Mouse (Mus musculus) liver, embryonic 11.5 days (tissue): Measurements from ENCODE around the gene Map1lc3b. TPM values are rescaled to one million over a fixed set of nuclear protein-coding genes. Genes with fewer than 3 reads are reported as not detected.
A peak's percentile ranks its signal among the peaks of the same experiment; 100 is the strongest.

Experiments used
- ATAC-seq: fragments of 200-750 bp; cut with Nextera tagmentation; replicated peaks from 2 replicates; pipeline ENCODE4 v1.8.0; 2017; ENCODE audit warnings: moderate number of reproducible peaks, mild to moderate bottlenecking, moderate TSS enrichment, moderate library complexity; ENCODE audit not compliant: low FRiP score
- DNase-seq: peaks from one replicate; pipeline ENCODE4 v3.0.0-alpha.2; 2017; ENCODE audit warnings: low spot score
- H3K27ac ChIP-seq: fragments of 300-500 bp; sonication (generic); 2 replicates; pipeline ENCODE4 v1.5.1; 2014; ENCODE audit warnings: mild to moderate bottlenecking, low read depth, low read length, control low read depth
- H3K27me3 ChIP-seq: fragments of 300-500 bp; sonication (generic); replicated peaks from 2 replicates; pipeline ENCODE4 v1.6.1; 2014; ENCODE audit warnings: low read length, mixed read lengths; ENCODE audit not compliant: control insufficient read depth, insufficient read depth
- H3K36me3 ChIP-seq: fragments of 300-500 bp; sonication (generic); 2 replicates; pipeline ENCODE4 v1.6.1; 2014; ENCODE audit warnings: mild to moderate bottlenecking, low read length, moderate library complexity, mixed read lengths; ENCODE audit not compliant: control insufficient read depth, insufficient read depth
- H3K4me1 ChIP-seq: fragments of 300-500 bp; sonication (generic); replicated peaks from 2 replicates; pipeline ENCODE4 v1.6.1; 2014; ENCODE audit warnings: low read length, mixed read lengths; ENCODE audit not compliant: control insufficient read depth, insufficient read depth
- H3K4me2 ChIP-seq: fragments of 300-500 bp; sonication (generic); 2 replicates; pipeline ENCODE4 v1.6.1; 2014; ENCODE audit warnings: mild to moderate bottlenecking, control low read depth, moderate library complexity
- H3K4me3 ChIP-seq: fragments of 300-500 bp; sonication (generic); 2 replicates; pipeline ENCODE4 v1.5.1; 2014; ENCODE audit warnings: low read depth, low read length, control low read depth
- H3K9ac ChIP-seq: fragments of 300-500 bp; sonication (generic); 2 replicates; pipeline ENCODE4 v1.6.1; 2014; ENCODE audit warnings: low read depth, low read length, control low read depth
- H3K9me3 ChIP-seq: fragments of 300-500 bp; sonication (generic); 2 replicates; pipeline ENCODE4 v1.6.1; 2016; ENCODE audit warnings: low read length, inconsistent platforms, mixed read lengths; ENCODE audit not compliant: control insufficient read depth
- WGBS: fragments of 180-500 bp; shearing (Covaris S2); extraction: QIAGEN DNeasy Blood & Tissue Kit; methylation state at CpG from one replicate; pipeline ENCODE4 v1.1.7; 2014; 5-methylcytosine and 5-hydroxymethylcytosine counted together
- polyA plus RNA-seq: library from polyadenylated mRNA; unstranded; fragments of >200 nt; fragmentation: Nextera tagmentation; extraction: Ambion mirVana; gene quantifications from 2 replicates; pipeline ENCODE4 v1.2.1, GENCODE M21; 2014

Gene Map1lc3b
- polyA plus RNA-seq, 1 experiment from 2014 or later = 167 TPM

DNA sequence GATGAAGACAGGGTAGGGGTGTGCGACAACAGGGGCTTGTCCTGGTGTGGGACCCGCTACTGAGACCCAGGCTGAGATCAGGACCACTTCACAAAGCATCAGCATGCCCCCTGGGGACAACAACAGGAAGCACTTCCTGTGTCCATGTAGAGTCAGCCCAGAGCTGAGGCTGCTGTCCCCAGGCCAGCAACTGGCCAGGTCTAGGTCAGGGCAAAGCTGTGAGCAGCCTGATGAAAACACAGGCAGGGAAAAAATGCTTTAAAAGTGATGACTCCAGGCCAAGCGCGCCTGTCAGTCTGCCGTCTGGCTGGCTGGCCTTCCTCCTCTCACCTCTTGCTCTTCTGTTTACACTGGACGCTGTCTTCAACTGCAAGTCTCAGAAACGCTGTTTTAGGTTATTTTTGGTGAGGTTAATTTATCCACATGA, 41.5 kb downstream of the Map1lc3b start:
- Histone ChIP-seq H3K9me3 (no peaks in the 10 kb centered on the region), H3K36me3 (peaks cover 5% of the 10 kb centered on the region; the same call in 1 of the 2 replicates), H3K4me1 (peaks cover 4% of the 10 kb centered on the region), H3K27me3 (no peaks in the 10 kb centered on the region), H3K27ac (peak overlapping the region; percentile 21), H3K4me3 (no peak overlapping the region), H3K9ac (no peak overlapping the region), H3K4me2 (no peak overlapping the region)
- ATAC-seq (peak; percentile 41; the same call in 1 of the 2 replicates), DNase-seq (no peak)
- 50% methylated on average over 7 of the region's 7 CpGs for WGBS

DNA sequence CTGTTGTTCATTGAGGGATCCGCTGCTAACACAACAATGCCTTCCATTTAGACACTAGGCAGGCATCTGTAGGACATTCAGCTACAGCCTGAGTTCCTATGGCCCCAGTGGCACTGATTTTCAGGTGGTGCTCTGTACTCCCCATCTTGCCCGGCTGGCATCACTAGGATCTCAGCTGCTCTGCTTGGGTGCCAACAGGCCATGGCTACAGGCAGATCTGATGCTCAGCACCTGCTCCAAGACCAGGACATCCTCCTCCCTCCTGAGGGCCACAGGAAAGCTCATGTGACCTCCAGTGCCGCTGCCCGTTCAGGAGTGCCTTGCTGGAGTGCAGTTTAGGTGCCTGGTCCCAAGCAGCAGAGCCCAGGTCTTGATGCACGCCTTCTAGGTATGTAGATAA, 42.2 kb downstream of the Map1lc3b start:
- Histone ChIP-seq H3K4me3 (no peak overlapping the region), H3K36me3 (peaks cover 5% of the 10 kb centered on the region; the same call in 1 of the 2 replicates), H3K9ac (no peak overlapping the region), H3K4me2 (no peak overlapping the region), H3K27ac (peak overlapping the region; percentile 38; the same call in 1 of the 2 replicates), H3K9me3 (no peaks in the 10 kb centered on the region), H3K4me1 (peaks cover 4% of the 10 kb centered on the region), H3K27me3 (no peaks in the 10 kb centered on the region)
- 77% methylated on average over 5 of the region's 5 CpGs for WGBS
- no peak for DNase-seq
- no peak for ATAC-seq

DNA sequence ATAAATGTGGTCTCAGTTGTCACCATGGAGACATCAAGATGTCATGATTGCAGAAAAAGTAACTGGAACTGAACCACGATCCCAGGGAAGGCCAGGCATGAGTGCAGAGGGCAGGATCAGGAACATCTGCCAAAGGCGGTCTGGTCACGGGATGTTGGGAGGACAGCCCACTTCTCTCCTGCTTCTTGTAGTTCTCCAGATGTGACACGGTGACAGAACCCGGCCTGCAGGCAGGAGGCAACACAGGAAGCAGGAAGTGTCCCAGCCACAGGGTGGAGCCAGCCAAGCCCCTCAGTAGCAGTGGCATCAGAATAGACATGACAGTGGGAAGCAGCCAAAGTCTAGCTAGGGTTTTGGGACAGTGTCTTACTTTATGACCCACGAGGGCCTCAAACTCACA, 45.4 kb downstream of the Map1lc3b start:
- Histone ChIP-seq H3K4me2 (no peak overlapping the region), H3K9me3 (no peaks in the 10 kb centered on the region), H3K4me1 (peaks cover 4% of the 10 kb centered on the region), H3K27me3 (no peaks in the 10 kb centered on the region), H3K36me3 (no peaks in the 10 kb centered on the region), H3K27ac (no peak overlapping the region), H3K4me3 (no peak overlapping the region), H3K9ac (no peak overlapping the region)
- DNase-seq (no peak), ATAC-seq (no peak)
- 37% methylated on average over 6 of the region's 6 CpGs for WGBS

DNA sequence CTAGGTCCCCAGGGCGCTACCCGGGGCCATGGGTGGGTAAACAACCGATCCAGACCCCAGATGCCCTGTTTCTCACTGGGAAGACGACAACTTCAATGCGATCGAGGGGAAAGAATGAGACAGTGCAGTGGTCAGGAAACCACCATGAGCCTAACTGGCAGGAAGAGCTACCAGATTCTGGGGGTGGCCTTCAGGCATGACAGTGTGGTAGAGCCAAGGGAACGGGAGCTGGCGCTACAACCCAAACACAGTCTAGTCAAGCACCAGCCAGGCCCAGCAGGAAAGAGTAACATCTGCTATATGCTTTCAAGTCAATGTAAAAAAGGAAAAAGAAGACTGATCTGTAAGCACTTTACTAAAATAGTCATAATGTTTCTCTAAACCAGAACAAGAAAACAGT, 46.0 kb downstream of the Map1lc3b start:
- no peak overlapping the region for H3K4me2 ChIP-seq
- DNase-seq (no peak), ATAC-seq (no peak)
- no peaks in the 10 kb centered on the region for H3K27me3 ChIP-seq
- WGBS = 72% methylated on average over 8 of the region's 8 CpGs
- no peaks in the 10 kb centered on the region for H3K9me3 ChIP-seq
- H3K36me3 ChIP-seq = no peaks in the 10 kb centered on the region
- H3K4me3 ChIP-seq = no peak overlapping the region
- H3K4me1 ChIP-seq = peaks cover 4% of the 10 kb centered on the region
- no peak overlapping the region for H3K9ac ChIP-seq
- H3K27ac ChIP-seq = no peak overlapping the region; the same call in 1 of the 2 replicates

DNA sequence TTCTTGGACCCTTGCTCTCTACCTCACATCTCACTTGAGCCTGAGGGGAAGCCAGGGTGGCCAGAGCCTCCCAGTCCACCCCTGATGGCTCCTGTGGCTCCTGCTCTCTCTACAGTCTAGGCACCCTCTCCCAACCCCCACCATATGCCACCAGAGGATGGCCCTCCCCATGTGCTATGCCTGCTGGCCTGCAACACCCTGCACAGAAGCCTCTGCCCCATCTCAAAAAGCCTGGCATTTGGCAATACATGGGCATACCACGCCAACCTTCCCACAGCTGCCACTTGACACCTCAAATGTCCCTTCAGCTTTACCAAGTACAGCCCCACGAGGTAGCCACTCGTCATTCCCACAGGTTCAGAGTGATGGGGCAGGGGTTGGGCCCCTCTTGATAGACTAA, 52.6 kb downstream of the Map1lc3b start:
- 62% methylated on average over 3 of the region's 3 CpGs for WGBS
- no peak overlapping the region for H3K4me3 ChIP-seq
- no peaks in the 10 kb centered on the region; the same call in none of the 2 replicates for H3K4me1 ChIP-seq
- no peak overlapping the region for H3K27ac ChIP-seq
- H3K9me3 ChIP-seq = no peaks in the 10 kb centered on the region
- no peak overlapping the region for H3K9ac ChIP-seq
- no peaks in the 10 kb centered on the region for H3K36me3 ChIP-seq
- no peak for DNase-seq
- no peak overlapping the region for H3K4me2 ChIP-seq
- H3K27me3 ChIP-seq = no peaks in the 10 kb centered on the region; the same call in 1 of the 2 replicates
- ATAC-seq = no peak

DNA sequence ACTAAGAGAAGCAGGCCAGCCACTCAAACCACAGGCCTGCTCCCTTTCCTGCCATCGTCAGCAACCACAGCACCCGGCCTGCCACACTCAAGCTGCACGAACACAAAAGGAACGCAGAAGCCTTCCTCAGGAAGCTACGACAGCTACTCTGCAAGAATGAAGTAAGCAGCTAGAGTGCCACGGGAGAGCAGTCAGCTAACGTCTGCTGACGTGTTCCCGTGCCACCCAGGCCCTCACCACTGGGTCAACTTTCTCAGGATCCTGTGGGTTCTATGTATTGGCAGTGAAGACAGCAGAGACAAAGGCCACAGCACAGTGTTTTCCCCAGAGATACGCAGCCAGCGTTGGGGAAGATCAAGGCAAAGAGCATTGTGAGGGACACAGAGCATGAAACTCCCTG, 53.2 kb downstream of the Map1lc3b start:
- ATAC-seq (no peak), DNase-seq (no peak)
- H3K9ac ChIP-seq = no peak overlapping the region
- H3K36me3 ChIP-seq = no peaks in the 10 kb centered on the region
- no peaks in the 10 kb centered on the region for H3K9me3 ChIP-seq
- no peak overlapping the region for H3K4me3 ChIP-seq
- H3K27ac ChIP-seq = no peak overlapping the region
- no peak overlapping the region for H3K4me2 ChIP-seq
- no peaks in the 10 kb centered on the region; the same call in 1 of the 2 replicates for H3K27me3 ChIP-seq
- WGBS = 43% methylated on average over 11 of the region's 11 CpGs
- H3K4me1 ChIP-seq = no peaks in the 10 kb centered on the region; the same call in none of the 2 replicates

DNA sequence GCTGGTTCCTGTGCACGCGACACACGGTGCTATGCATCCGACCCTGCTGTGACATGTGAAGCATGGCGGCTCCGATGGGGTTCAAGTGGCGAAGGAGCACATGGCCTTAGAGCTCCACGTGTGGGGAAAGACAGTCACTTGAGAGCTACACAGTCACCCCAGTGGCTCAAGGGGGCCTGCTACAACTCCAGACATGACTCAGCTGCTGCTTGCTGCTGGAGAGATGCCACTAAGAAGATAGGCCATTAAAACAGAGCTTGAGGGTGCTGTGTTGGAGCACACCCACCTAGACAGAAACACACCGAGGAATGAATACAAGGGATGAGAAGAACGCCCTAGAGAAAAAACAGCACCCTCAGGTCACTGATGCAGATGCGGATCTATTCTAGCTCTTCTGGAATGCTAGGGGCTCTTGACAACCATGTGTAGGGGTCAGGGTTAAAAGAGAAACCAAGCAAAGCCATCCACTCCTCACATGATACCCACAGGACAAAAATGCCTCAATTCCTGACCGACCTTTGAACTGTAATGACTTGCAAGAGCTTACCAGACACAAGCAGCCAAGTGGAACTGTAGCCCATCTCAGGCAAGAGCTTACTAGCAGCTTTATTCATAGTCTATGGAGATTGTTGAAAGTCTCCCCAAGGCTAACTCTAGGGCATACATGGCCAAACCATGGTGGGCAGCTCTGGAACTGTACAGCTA, 57.5 kb downstream of the Map1lc3b start:
- DNase-seq (no peak), ATAC-seq (no peak)
- Histone ChIP-seq H3K27me3 (peaks cover 32% of the 10 kb centered on the region), H3K27ac (no peak overlapping the region), H3K36me3 (no peaks in the 10 kb centered on the region), H3K4me1 (peaks cover 15% of the 10 kb centered on the region), H3K4me2 (no peak overlapping the region), H3K4me3 (no peak overlapping the region), H3K9ac (no peak overlapping the region), H3K9me3 (no peaks in the 10 kb centered on the region)
- WGBS = 86% methylated on average over 12 of the region's 12 CpGs
